Mouse (Mus musculus) liver, postnatal 0 days (tissue): Measurements from ENCODE around the gene Hist1h3a.

Experiments
- CTCF ChIP-seq: sonication (generic); IDR thresholded peaks from 2 replicates; pipeline ENCODE4 v1.5.1; 2016; ENCODE audit warnings: antibody characterized with exemption, low read depth
- EP300 ChIP-seq: IDR thresholded peaks from 2 replicates; pipeline ENCODE4 v1.6.1; 2016; ENCODE audit warnings: antibody characterized with exemption, low read depth, mild to moderate bottlenecking

DNA sequence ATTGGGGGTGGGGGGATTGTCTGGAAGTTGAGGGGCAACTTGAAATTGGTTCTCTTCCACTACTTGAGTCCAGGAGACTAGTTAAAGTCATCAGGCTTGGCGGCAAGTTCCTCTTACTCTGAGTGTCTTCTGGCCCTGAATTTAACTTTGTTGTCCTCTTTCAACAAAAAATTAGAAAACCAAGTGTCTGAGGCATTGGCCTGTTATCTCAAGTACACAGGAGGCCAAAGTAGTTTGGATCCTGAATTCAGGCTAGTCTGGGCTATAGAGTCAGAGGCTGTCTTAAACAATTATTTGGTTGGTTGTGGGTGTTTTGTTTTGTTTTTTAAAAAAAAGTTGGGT is 3.0 kb upstream of the Hist1h3a start:
- TF ChIP-seq CTCF (no peak), EP300 (0 out of 2 replicates have a peak, but pooled peaks have one; percentile 28)
